Mouse (Mus musculus) intestine, embryonic 14.5 days (tissue): Measurements from ENCODE around the gene Tgm2. TPM values are rescaled to one million over a fixed set of nuclear protein-coding genes. Genes with fewer than 3 reads are reported as not detected.

ENCODE experiments used
- ATAC-seq: fragments of 200-750 bp; cut with Nextera tagmentation; replicated peaks from 2 replicates; pipeline ENCODE4 v1.8.0; 2017; ENCODE audit warnings: low read depth, moderate number of reproducible peaks, moderate TSS enrichment, moderate library complexity; ENCODE audit not compliant: low FRiP score, low TSS enrichment
- DNase-seq: peaks from one replicate; pipeline ENCODE4 v3.0.0-alpha.2; 2018; ENCODE audit warnings: low spot score
- H3K27ac ChIP-seq: fragments of 300-500 bp; sonication (generic); 2 replicates; pipeline ENCODE4 v1.5.1; 2014; ENCODE audit warnings: low read depth, mild to moderate bottlenecking, control low read depth
- H3K27me3 ChIP-seq: fragments of 300-500 bp; sonication (generic); replicated peaks from 2 replicates; pipeline ENCODE4 v1.6.1; 2014; ENCODE audit warnings: low read length, control low read depth; ENCODE audit not compliant: control insufficient read depth, insufficient read depth
- H3K36me3 ChIP-seq: fragments of 300-500 bp; sonication (generic); 2 replicates; pipeline ENCODE4 v1.6.1; 2014; ENCODE audit warnings: low read length, control low read depth; ENCODE audit not compliant: control insufficient read depth, insufficient read depth
- H3K4me1 ChIP-seq: fragments of 300-500 bp; sonication (generic); replicated peaks from 2 replicates; pipeline ENCODE4 v1.6.1; 2014; ENCODE audit warnings: low read length, control low read depth, mixed read lengths; ENCODE audit not compliant: control insufficient read depth, insufficient read depth
- H3K4me2 ChIP-seq: fragments of 300-500 bp; sonication (generic); 2 replicates; pipeline ENCODE4 v1.6.1; 2014; ENCODE audit warnings: low read length
- H3K4me3 ChIP-seq: fragments of 300-500 bp; sonication (generic); 2 replicates; pipeline ENCODE4 v1.5.1; 2014; ENCODE audit warnings: low read depth, low read length, control low read depth, mixed read lengths
- H3K9ac ChIP-seq: fragments of 300-500 bp; sonication (generic); 2 replicates; pipeline ENCODE4 v1.6.1; 2014; ENCODE audit warnings: mild to moderate bottlenecking, low read length
- H3K9me3 ChIP-seq: fragments of 300-500 bp; sonication (generic); 2 replicates; pipeline ENCODE4 v1.6.1; 2016; ENCODE audit warnings: low read length, control low read depth; ENCODE audit not compliant: control insufficient read depth
- WGBS: fragments of 180-500 bp; shearing (Covaris S2); extraction: QIAGEN DNeasy Blood & Tissue Kit; methylation state at CpG from one replicate; pipeline ENCODE4 v1.1.7; 2014; 5-methylcytosine and 5-hydroxymethylcytosine counted together
- polyA plus RNA-seq: library from polyadenylated mRNA; unstranded; fragments of >200 nt; fragmentation: Nextera tagmentation; extraction: Ambion mirVana; gene quantifications from 2 replicates; pipeline ENCODE4 v1.2.1, GENCODE M21; 2014

Tgm2 gene
- polyA plus RNA-seq, 1 experiment from 2014 or later: 59.7 TPM

DNA sequence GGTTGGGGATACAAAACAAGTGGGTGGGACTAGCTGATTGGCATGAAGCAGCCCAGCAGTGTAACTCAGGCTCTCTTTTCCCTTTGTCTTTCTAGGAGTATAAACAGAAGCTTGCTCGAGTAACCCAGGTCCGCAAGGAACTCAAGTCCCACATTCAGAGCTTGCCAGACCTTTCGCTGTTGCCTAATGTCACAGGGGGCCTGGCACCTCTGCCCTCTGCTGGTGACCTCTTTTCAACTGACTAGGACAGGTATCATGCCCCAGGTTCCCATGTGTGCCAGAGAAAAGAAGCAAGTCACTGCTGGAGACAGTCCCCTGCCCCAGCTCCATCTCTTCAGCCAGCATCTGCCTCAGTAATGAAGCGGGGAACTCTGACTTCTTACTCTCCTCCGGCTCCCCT lies 71.4 kb downstream of the Tgm2 start:
- no peak overlapping the region for H3K9ac ChIP-seq

DNA sequence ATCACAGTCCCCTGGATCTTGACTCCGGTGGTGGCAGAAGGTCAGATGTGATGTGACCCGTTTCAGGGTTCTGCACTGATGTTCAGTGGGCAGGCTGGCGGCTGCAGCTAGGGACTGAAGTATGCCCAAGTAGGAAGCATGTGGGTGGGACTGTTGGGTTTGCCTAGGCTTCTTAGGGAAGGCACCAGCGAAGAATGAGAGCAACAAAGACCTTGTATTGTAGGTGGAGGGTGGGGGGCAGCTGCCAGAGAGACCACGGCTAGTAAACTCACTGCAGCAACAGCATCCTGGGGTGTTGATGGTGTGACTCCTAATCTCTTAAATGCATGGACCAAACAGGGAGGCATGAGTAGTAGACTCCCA lies 74.6 kb downstream of the Tgm2 start:
- no peaks in the 10 kb centered on the region for H3K27me3 ChIP-seq
- H3K36me3 ChIP-seq: peaks cover 91% of the 10 kb centered on the region
- 74% methylated on average over 5 of the region's 5 CpGs for WGBS
- no peak overlapping the region for H3K4me2 ChIP-seq
- no peak for DNase-seq
- H3K27ac ChIP-seq: peak overlapping the region; percentile 20; the same call in 1 of the 2 replicates
- H3K9ac ChIP-seq: no peak overlapping the region
- H3K9me3 ChIP-seq: no peaks in the 10 kb centered on the region
- H3K4me3 ChIP-seq: no peak overlapping the region
- ATAC-seq: no peak
- no peaks in the 10 kb centered on the region for H3K4me1 ChIP-seq

More for the DNA sequence above, 71.4 kb downstream of the Tgm2 start:
- DNase-seq (no peak), ATAC-seq (no peak)
- Histone ChIP-seq H3K4me3 (no peak overlapping the region), H3K4me1 (peaks cover 3% of the 10 kb centered on the region; the same call in 1 of the 2 replicates), H3K9me3 (no peaks in the 10 kb centered on the region), H3K36me3 (peaks cover 77% of the 10 kb centered on the region), H3K4me2 (no peak overlapping the region), H3K27ac (no peak overlapping the region), H3K27me3 (no peaks in the 10 kb centered on the region)
- 91% methylated on average over 5 of the region's 5 CpGs for WGBS

DNA sequence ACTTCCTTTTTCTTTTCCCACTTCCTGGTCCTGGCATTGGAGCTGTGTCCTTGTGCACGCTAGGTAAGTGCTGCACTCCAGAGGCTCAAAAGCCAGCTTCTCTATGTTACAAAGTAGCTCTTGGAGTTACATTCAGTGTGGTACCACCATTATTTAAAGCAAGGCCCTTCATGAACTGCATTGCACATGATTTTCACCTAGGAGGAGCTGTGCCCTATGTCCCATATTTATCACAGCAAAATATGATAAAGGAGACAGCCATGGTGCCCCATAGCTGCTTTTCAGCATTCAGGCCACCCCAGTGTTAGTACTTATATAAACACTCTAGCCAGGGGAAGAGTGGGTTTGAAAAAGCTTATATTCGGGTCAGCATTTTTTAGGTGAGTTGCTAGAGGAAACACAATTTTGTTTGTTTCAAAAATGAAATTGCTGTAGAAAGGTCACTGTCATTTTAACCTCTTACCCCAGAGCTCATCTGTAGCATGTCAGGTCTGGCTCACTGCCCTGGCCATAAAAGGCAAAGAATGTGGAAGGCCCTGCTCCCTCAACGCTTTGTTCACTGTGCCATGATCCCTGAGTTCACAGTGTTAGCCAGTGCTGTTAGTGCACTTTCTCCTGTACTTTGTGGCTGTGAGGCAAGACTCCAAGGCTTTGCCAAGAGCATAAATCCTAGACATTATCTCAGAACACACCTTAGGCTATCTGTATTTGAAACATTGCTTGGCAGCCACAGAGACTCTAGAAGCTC lies 75.2 kb downstream of the Tgm2 start:
- no peak overlapping the region for H3K4me2 ChIP-seq
- peaks cover 91% of the 10 kb centered on the region for H3K36me3 ChIP-seq
- H3K4me1 ChIP-seq: no peaks in the 10 kb centered on the region
- no peak for DNase-seq
- no peak for ATAC-seq
- no peak overlapping the region for H3K9ac ChIP-seq
- H3K27me3 ChIP-seq: no peaks in the 10 kb centered on the region
- H3K9me3 ChIP-seq: no peaks in the 10 kb centered on the region
- 46% methylated on average over 3 of the region's 3 CpGs for WGBS
- H3K4me3 ChIP-seq: no peak overlapping the region
- peak overlapping the region; percentile 20; the same call in 1 of the 2 replicates for H3K27ac ChIP-seq

DNA sequence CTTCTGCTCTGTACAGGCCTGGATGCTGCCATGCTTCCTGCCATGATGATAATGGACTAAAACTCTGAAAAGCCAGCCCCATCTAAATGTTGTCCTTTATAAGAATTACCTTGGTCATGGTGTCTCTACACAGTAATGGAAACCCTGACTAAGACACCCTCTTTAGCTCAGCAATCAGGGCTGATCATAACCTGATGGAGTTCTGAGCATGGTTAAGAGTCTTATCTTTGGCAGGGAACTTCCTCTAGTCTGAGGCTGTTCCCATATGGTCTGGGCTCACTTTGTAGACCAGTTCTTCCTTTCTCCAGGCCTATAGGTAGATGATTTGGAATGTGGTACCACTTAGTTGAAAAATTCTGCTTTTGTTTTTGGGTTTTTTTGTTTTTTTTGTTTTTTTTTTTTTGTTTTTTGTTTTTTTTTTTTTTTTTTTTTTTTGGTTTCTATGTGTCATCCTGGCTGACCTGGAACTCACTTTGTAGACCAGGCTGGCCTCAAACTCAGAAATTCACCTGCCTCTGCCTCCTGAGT lies 77.7 kb downstream of the Tgm2 start:
- Histone ChIP-seq H3K9ac (no peak overlapping the region), H3K27ac (no peak overlapping the region), H3K9me3 (no peaks in the 10 kb centered on the region), H3K27me3 (no peaks in the 10 kb centered on the region), H3K4me2 (no peak overlapping the region), H3K4me1 (no peaks in the 10 kb centered on the region), H3K36me3 (peaks cover 91% of the 10 kb centered on the region), H3K4me3 (no peak overlapping the region)
- no peak for DNase-seq
- no peak for ATAC-seq

DNA sequence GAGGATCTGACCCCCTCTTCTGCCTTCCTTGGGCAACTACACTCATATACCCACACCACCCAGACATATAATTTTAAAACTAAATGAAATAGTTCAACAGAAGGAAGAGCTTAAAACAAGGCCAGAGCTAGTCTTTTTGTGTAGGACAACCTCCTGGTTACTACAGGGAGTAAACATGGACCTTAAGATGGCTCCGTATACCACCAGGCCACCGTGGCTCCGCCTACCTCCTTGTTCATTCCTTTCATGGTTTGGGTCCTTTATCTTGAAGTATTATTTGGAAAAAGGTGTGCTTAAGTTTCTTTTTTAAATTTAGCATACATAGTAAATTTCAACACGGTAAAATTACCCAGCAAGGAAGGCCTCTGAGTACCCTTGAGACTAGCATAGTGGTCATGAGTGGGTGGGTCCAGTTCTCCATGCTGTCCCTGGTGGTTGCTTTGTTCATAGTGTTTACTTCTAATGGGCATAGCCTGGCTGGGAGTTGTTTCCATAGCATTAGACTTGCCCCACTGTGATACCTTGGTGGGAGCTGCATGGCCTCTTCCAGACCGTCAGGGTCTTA lies 78.9 kb downstream of the Tgm2 start:
- 95% methylated on average over 5 of the region's 5 CpGs for WGBS
- H3K4me1 ChIP-seq: no peaks in the 10 kb centered on the region
- no peaks in the 10 kb centered on the region for H3K27me3 ChIP-seq
- no peak for ATAC-seq
- no peak overlapping the region for H3K27ac ChIP-seq
- no peak for DNase-seq
- no peak overlapping the region for H3K4me3 ChIP-seq
- H3K9ac ChIP-seq: no peak overlapping the region
- no peak overlapping the region for H3K4me2 ChIP-seq
- H3K36me3 ChIP-seq: peaks cover 89% of the 10 kb centered on the region
- no peaks in the 10 kb centered on the region for H3K9me3 ChIP-seq

DNA sequence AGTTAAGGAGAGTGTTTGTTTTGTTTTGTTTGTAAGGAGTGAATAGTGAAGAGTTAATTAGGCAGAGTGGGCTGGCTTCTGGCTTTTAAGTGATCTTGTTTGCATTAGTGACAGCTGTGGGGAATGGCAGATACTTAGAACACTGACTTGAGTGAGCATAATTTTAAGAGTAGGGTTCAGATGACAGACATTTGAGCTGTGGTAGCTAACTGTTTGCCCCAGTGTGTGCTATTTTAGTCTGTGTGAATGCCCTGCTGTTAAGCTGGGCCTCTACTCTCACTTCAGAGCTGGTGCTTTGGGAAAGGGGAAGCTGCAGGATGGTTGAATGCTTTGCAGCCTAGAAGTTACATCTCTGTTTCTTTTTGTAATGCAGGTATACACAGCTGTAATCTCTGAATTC lies 79.8 kb downstream of the Tgm2 start:
- DNase-seq: no peak
- no peak overlapping the region for H3K4me2 ChIP-seq
- no peaks in the 10 kb centered on the region for H3K9me3 ChIP-seq
- no peaks in the 10 kb centered on the region for H3K27me3 ChIP-seq
- no peak overlapping the region for H3K27ac ChIP-seq
- H3K4me1 ChIP-seq: no peaks in the 10 kb centered on the region
- no peak for ATAC-seq
- H3K9ac ChIP-seq: no peak overlapping the region
- H3K36me3 ChIP-seq: peaks cover 89% of the 10 kb centered on the region
- H3K4me3 ChIP-seq: no peak overlapping the region

Other genes starting within 250 kb of the Tgm2 start
- gene Vstm2l, start 231.8 kb downstream of the Tgm2 start, polyA plus RNA-seq: 0.47 and 0.73 TPM in 2 replicates
- gene Tti1, start 118.0 kb downstream of the Tgm2 start, polyA plus RNA-seq: 24.4 and 25.5 TPM in 2 replicates
- gene Rprd1b, start 117.9 kb downstream of the Tgm2 start, polyA plus RNA-seq: 44.6 and 48.2 TPM in 2 replicates
- gene D630003M21Rik, start 82.8 kb upstream of the Tgm2 start, polyA plus RNA-seq: 1.5 and 1.8 TPM in 2 replicates
- not detected in 2 replicates for gene Bpi, start 111.7 kb upstream of the Tgm2 start, polyA plus RNA-seq
- 4.4 and 5.1 TPM in 2 replicates for gene Lbp, start 160.1 kb upstream of the Tgm2 start, polyA plus RNA-seq
- gene Snhg11, start 229.2 kb upstream of the Tgm2 start, polyA plus RNA-seq: 5.5 and 6.1 TPM in 2 replicates